Mouse (Mus musculus) neutrophil, adult 5-6 weeks (primary cell): ENCODE measurements at regions not wholly inside any gene's neighbourhood (a gene's known extent, or its start where the extent isn't known, plus 50 kb on each side); places are given as distances from the start of the nearest gene placed in this dataset.
"Not testable (repeated sequence)": the region's sequence is repeated elsewhere in the genome, so short reads cannot be mapped to it uniquely, and the experiment has no call there.

ENCODE experiments used
- ATAC-seq: fragments of 151-379, 151-347 bp; 2 replicates; pipeline ENCODE4 v1.8.0; 2017; ENCODE audit warnings: mild to moderate bottlenecking, moderate TSS enrichment; ENCODE audit not compliant: insufficient number of reproducible peaks, poor library complexity, low FRiP score, severe bottlenecking; ENCODE audit errors: extremely low read depth

DNA sequence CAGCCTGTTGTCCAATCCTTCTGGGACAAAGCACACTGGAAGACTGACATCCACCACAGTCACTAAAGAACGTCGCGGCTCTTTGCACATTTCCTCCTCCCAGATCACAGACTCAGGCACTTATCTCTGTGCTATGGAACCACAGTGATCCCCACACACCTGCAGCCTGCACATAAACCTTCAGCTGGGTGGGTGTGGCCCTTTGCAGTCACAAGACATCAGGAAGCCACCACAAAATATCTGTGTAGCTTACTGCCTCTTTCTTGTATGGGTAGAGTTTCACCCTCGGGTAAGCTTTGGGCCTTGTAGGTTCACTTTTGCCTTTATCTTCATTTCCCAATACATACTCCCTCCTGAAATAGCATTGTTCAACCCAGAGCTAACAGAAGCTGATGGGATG, 496.1 kb downstream of the Dad1 start:
- ATAC-seq: not testable (repeated sequence)

DNA sequence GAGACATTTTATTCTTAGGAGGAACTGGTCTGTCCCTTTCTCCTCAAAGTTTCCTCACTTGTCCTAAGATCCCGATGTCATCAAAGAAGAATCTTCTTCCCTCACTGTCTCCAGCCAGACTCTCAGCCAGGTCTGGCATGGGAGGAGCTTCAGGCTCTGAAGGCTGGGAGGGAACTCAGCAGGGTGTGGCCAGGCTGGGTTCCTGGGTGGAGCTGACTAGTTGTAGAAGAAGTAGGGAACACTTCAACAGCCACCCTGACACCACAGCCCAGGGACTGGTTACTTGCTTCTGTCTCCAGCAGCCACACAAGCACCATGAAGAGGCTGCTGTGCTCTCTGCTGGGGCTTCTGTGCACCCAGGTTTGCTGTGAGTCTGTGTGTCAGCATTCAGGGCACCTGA, 496.8 kb downstream of the Dad1 start:
- ATAC-seq: not testable (repeated sequence)

DNA sequence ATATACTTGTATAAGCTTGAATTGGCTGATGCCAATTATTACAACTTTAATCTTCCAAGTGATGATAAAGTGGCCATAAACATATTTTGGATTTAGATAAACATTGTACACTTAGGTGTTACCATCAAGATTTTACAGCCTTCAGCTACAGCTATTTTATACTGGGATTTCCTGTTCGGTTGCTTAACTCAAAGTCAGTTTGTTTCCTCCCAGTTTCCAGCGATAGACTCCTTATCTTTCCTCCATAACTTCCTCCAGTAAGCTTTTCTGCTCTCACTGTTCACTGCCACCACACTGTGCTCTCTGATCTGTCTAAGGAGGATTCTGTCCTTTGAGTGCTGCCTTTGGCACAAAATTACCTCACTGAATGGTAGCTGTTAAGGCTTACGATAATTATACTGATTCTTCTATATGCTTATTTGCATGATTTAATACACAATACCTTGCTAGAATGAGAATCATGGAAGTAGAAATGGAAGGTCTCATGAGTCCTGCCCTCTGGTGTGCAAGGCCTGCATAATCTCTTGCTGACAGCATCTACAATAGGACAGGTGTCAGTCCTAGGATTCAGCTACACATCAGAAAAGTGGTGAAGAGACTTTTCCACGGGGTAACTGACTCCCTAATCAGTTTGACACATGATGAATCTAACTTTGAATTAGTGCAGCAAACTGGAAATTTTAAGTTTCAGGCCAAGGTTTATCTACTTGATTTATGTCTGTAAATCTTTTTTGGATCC, 503.0 kb downstream of the Dad1 start:
- ATAC-seq: no peak

DNA sequence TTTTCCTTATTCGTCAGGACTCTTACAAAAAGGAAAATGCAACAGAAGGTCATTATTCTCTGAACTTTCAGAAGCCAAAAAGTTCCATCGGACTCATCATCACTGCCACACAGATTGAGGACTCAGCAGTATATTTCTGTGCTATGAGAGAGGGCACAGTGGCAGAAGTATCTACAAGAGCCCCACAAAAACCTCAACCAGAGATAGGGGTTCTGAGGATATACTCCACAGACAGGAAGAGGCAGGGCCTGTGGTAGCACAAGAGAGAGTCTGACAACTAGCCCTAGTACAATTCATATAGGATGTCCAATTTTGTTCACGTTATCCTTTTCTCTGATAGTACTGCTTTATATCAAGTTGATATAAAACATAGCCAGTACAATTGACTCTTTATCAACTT, 510.4 kb downstream of the Dad1 start:
- ATAC-seq: not testable (repeated sequence)

DNA sequence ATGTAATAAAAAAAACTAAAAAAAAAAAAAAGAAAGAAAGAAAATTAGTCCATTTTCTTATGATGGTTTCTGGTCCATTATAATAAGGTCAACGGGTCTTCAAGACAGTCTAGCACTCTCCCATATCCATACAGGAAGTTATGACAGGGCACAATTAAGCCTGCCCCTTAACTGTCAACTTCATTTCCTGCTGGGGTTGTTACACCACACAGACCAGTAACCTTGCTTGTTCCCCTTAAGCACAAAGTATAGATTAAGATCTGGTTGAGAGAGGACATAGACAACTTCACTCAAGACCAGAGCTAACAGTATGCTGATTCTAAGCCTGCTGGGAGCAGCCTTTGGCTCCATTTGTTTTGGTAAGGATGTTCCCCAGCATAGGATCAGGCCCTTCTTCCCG, 511.0 kb downstream of the Dad1 start:
- ATAC-seq: not testable (repeated sequence)

DNA sequence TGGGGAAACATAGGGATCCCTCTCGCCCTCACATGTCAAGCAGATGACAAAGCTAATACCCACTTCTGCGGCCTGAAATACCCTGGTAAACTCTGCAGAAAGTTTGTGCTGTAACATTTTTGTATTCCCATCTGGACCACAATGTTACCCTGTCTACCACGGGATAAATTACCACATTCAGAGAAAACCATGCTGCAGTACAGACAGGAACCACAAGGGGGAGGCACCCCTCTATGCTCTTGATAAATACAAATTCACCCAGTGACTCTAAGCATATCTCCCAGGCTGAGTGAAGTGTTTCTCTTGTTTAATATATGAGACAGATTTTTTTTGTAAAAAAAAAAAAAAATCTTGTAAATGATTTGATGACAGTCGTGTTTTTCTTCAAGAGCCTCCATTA, 512.7 kb downstream of the Dad1 start:
- ATAC-seq: not testable (repeated sequence)

DNA sequence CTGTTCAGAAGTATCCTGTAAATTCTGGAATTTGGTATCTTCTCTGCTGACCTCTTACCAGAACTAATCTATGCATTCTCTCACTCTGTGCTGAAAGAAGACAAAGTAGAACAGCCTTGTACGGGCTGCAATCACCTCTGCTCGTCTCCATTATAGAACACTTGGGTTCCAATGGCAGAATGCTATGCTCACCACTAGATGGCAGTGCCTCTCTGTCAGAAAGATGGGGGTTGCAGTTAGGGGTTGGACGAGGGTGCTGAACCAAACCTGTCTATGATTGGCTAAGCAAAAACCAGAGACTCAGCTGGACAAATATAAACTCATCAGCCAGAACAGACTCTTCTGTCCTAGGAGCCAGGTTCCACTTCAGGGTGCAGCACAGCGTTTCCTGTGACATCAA, 515.9 kb downstream of the Dad1 start:
- 0 out of 2 replicates have a peak, but pooled peaks have one; percentile 16 for ATAC-seq

DNA sequence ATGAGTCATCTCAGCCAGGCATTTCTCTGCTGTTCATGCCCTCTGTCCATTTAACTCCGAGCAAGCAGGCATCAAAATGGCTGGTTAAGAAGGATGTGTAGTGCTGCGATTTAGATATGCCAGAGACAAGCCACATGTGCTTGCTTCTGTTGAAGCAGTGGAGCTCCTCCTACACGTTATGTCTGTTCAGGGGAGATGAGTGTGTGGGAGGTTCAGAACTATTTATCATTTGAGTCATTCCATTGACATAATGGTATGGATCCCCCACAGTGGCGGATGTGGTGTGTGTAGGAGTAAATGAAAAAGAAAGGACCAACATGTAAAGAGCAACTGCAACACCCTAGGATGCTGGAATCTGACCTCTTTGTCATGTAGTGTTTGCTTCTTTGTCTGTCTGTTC, 517.6 kb downstream of the Dad1 start:
- not testable (repeated sequence) for ATAC-seq

DNA sequence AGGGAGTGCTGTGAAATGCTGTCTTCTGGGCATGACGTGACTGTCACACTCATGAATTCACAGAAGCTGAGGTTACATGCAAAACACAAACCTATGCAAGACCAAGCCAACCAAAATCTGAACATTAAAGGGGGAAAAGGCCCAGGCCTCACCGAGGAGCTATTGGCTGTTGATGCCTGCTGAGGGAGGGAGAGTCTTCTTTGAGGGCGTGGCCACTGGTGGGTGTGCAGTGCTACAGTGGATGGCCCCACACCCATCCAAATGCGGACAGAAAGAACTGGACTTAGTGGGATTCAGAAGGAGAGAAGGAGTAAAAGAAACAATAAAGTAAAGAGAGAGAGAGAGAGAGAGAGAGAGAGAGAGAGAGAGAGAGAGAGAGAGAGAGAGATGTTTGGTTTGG, 522.3 kb downstream of the Dad1 start:
- ATAC-seq: not testable (repeated sequence)

DNA sequence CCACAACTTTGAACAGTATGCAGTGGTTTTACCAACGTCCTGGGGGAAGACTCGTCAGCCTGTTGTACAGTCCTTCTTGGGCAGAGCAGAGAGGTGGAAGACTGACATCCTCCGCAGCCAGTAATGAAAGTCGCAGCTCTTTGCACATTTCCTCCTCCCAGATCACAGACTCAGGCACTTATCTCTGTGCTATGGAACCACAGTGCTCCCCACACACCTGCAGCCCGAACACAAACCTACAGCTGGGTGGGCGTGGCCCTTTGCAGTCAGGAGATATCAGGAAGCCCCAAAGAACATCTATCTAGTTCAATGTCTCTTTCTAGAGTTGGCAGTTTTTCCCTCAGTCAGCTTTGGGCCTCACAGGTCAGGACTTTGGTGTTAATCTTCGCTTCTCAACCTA, 524.0 kb downstream of the Dad1 start:
- ATAC-seq: not testable (repeated sequence)

DNA sequence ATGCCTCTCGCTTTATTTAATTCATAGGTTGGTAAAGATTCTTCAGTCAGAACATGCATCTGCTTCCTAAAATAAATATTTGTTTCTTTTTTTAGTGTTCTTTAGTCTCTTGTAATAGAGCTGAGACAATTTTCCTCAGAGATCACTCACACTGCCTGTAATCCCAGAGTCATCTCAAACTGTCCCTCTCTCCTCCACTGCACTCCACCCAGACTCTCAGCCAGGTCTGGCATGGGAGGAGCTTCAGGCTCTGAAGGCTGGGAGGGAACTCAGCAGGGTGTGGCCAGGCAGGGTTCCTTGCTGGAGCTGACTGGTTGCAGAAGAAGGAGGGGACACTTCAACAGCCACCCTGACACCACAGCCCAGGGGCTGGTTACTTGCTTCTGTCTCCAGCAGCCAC, 524.8 kb downstream of the Dad1 start:
- not testable (repeated sequence) for ATAC-seq

DNA sequence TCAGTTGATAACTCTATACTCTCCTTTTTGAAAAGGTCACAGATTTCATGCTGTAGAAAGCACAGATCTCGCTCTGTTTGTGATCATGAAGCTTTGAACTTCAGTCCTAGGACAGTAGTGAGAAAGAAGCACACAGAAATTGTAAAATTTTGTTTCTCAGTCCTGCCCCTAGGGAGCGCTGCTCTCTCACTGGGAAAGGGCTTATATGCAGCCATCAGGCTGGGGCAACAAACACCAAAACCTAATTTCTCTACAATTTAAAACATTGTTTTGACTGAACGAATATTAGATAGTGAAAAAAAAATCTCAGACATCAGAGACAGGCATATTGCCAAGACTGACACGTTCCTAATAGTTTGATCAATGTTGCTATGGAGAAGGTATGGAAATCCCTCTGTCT, 527.0 kb downstream of the Dad1 start:
- ATAC-seq: not testable (repeated sequence)

DNA sequence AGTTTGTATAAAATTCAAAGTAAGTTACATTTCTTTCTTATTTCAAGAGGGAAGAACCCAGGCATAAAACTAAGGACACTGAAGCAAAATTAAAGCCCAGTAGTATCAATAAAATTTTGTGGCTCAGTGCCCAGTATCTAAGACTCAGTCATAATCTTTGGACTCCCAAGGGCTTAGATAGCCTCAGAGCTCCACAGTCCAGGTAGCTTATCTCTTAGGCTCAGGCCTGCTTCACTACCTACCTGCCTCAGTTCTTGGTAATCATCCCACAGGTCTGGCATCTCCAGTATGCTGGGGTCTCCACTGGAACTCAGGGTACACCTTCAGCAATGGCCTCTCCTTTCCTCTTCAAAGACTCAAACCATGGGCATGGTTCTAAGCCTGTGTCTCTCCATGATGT, 530.3 kb downstream of the Dad1 start:
- not testable (repeated sequence) for ATAC-seq

DNA sequence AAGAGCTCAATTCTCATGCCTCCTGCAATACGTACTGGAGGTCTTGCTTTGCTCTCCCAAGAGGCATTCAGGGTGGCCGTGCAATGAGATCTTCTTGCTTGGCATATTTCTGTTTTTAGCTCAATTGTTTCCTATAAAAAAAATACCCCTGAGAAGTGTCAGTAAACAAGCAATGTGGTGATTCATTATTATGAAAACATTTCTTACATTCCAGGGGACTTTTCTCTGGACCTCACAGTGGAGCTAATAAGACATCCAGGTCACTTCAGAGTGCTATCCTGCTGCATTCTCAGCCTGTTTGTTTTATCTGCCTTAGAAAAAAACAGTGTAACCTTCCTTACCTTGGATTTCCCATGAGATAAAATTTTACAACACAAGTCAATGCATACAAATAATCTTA, 532.0 kb downstream of the Dad1 start:
- ATAC-seq: not testable (repeated sequence)

DNA sequence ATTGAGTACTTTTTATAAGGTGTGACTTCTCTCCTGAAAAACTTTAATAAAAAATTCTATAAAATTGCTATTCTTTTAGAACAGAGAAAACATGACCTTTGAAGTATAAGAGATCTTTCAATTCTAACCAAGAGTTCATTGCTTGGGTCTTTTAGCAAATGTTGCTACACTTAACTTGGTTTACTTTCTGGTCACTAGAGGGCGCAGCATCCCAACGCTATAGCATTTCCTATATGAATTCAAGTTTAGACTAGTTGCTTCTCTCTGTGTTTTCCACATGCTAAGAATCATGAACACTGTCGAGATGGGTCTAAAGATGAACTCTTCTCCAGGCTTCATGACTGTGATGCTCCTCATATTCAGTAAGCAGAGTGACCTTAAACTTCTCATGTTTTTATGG, 544.3 kb downstream of the Dad1 start:
- not testable (repeated sequence) for ATAC-seq

DNA sequence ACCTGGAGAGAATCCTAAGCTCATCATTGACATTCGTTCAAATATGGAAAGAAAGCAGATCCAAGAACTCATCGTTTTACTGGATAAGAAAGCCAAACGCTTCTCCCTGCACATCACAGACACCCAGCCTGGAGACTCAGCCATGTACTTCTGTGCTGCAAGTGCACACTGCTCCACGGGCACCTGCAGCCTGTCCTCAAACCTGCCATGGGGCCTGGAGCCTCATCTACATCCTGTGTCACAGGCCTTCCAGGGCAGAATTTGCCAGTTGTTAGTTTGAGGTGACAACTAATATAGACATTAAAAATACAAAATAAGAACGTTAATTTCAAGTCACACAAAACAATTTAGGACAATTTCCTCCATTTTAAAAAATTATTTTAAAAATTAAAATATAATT, 549.6 kb downstream of the Dad1 start:
- ATAC-seq: not testable (repeated sequence)

DNA sequence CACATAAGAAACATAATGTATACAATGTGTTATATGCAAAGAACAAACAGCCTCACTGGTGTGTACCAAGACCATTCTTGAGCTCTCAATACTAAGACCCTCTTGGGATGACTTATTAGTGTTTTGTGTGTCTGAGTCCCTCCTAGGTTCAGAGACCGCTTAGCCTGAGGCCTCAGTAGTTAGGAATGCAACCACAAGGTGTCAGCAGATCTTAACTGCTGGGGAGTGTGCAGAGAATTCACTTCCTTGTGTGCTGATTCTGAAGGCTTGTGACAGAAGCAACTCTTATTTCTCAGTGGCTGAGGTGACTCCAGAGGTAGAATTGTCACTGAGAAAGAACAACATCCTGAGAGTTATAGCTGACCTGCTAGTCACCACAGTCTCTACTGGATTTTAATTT, 550.3 kb downstream of the Dad1 start:
- not testable (repeated sequence) for ATAC-seq

DNA sequence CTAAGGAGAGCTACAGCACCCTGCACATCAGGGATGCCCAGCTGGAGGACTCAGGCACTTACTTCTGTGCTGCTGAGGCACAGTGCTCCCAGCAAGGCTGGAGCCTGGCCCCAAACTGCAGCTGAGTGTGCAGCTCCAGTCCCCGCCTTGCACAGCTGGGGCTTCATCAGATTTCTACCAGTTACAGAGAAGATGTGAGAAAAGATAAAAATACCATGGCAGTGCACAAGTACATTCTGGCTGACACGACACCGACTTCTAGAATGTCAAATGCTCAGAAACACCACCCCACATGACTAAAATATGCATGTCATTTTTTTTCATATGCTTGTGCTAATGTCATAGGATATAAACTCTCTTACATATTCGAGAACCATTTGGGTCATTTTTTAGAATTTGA, 569.8 kb downstream of the Dad1 start:
- ATAC-seq: not testable (repeated sequence)

DNA sequence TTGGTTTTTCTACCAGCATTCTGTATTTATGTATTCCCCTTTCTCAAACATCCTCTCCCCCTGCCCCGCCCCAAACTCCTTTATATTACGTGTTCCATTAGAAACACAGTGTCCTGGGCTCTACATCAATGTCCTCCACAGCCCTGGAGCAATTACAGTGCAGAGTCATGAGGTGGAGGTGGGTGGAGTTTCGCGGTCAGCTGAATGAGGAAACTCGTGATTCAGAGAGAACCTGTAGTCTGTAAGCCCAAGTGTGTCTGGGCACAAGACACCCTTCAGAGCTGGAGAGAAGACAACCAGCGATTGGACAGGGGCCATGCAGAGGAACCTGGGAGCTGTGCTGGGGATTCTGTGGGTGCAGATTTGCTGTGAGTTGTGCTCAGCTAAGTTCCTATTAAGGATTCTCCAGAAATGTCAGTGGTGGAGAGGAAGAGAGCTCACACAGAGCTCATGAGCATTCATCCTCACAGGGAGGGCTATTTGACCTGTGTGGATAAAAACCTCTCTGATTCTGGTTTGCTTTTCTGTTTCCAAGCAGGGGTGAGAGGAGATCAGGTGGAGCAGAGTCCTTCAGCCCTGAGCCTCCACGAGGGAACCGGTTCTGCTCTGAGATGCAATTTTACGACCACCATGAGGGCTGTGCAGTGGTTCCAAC, 570.4 kb downstream of the Dad1 start:
- ATAC-seq: not testable (repeated sequence)

DNA sequence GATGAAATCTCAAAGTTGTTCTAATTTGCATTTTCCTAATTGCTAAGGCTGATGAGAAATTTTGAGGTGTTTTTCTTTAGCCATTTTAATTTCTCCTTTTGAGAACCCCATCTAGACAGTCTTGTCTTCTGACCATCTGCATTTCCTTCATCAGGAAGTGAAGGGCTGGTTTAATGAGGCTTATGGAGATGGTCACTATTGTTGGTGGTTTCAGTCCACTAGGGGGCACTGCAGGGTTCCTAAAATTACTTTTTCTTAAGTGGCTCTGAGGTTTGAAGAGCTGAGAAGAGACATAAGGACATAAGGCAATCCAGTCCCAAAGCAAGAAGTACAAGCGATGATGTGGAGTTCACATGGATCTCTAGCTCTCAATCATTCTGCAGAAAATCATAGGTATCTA, 571.2 kb downstream of the Dad1 start:
- not testable (repeated sequence) for ATAC-seq
